Mouse (Mus musculus) myocyte (in vitro differentiated cells): ENCODE data around the gene Ankrd39. TPM values are rescaled to one million over a fixed set of nuclear protein-coding genes. Genes with fewer than 3 reads are reported as not detected.
A peak's percentile ranks its signal among the peaks of the same experiment; 100 is the strongest.

Experiments used
- H3K27me3 ChIP-seq: one replicate; pipeline ENCODE4 v1.6.1; 2011; ENCODE audit not compliant: control insufficient read depth, insufficient read depth, insufficient read length
- H3K36me3 ChIP-seq: one replicate; pipeline ENCODE4 v1.6.1; 2011; ENCODE audit not compliant: control insufficient read depth, insufficient read depth
- H3K4me2 ChIP-seq: one replicate; pipeline ENCODE4 v1.6.1; 2011; ENCODE audit warnings: low read depth, control low read depth
- H3K4me3 ChIP-seq: one replicate; pipeline ENCODE4 v1.5.1; 2011; ENCODE audit warnings: mild to moderate bottlenecking, control low read depth, moderate library complexity
- H3K79me2 ChIP-seq: one replicate; pipeline ENCODE4 v1.6.1; 2011; ENCODE audit not compliant: control insufficient read depth, insufficient read depth
- H3ac ChIP-seq: one replicate; pipeline ENCODE4 v1.6.1; 2011; ENCODE audit not compliant: control insufficient read depth, insufficient read length
- CEBPB ChIP-seq: IDR thresholded peaks from 2 replicates; pipeline ENCODE4 v1.6.1; 2011; ENCODE audit warnings: mild to moderate bottlenecking, moderate library complexity; ENCODE audit not compliant: poor library complexity, insufficient read depth, severe bottlenecking
- E2F4 ChIP-seq: IDR thresholded peaks from one replicate; pipeline ENCODE4 v1.6.1; 2011; ENCODE audit warnings: mild to moderate bottlenecking, control low read depth, moderate library complexity; ENCODE audit not compliant: insufficient read depth
- MAX ChIP-seq: IDR thresholded peaks from one replicate; pipeline ENCODE4 v1.6.1; 2011; ENCODE audit warnings: low read depth, mild to moderate bottlenecking, control low read depth
- MYOD1 ChIP-seq, 3 experiments: IDR thresholded peaks; one replicate each; pipeline ENCODE4 v1.6.1; 2011; ENCODE audit warnings: control low read depth in 2 of 3, low read depth in 2 of 3, mild to moderate bottlenecking in 2 of 3, moderate library complexity in 1 of 3; ENCODE audit not compliant: insufficient read length in 2 of 3, control insufficient read depth in 1 of 3
- MYOG ChIP-seq, 3 experiments: IDR thresholded peaks; one replicate each; pipeline ENCODE4 v1.6.1; 2011; ENCODE audit warnings: control low read depth in 2 of 3, low read depth in 2 of 3, mild to moderate bottlenecking in 2 of 3; ENCODE audit not compliant: insufficient read length in 2 of 3, control insufficient read depth in 1 of 3, insufficient read depth in 1 of 3
- POLR2A ChIP-seq: IDR thresholded peaks from one replicate; pipeline ENCODE4 v1.6.1; 2011; ENCODE audit warnings: low read depth, mild to moderate bottlenecking, control low read depth, moderate library complexity; ENCODE audit not compliant: insufficient read length
- POLR2AphosphoS2 ChIP-seq: IDR thresholded peaks from one replicate; pipeline ENCODE4 v1.6.1; 2011; ENCODE audit warnings: low read depth, control low read depth; ENCODE audit not compliant: insufficient read length
- REST ChIP-seq: IDR thresholded peaks from one replicate; pipeline ENCODE4 v1.6.1; 2011; ENCODE audit warnings: mild to moderate bottlenecking, control low read depth, moderate library complexity; ENCODE audit not compliant: insufficient read depth, insufficient read length
- SRF ChIP-seq: IDR thresholded peaks from one replicate; pipeline ENCODE4 v1.6.1; 2011; ENCODE audit warnings: low read depth; ENCODE audit not compliant: control insufficient read depth, insufficient read length
- TCF12 ChIP-seq: IDR thresholded peaks from one replicate; pipeline ENCODE4 v1.6.1; 2011; ENCODE audit warnings: mild to moderate bottlenecking, control low read depth; ENCODE audit not compliant: poor library complexity, insufficient read depth, severe bottlenecking
- TCF3 ChIP-seq: IDR thresholded peaks from one replicate; pipeline ENCODE4 v1.6.1; 2011; ENCODE audit warnings: low read depth, control low read depth; ENCODE audit not compliant: insufficient read length
- USF1 ChIP-seq: IDR thresholded peaks from one replicate; pipeline ENCODE4 v1.6.1; 2011; ENCODE audit warnings: low read depth, mild to moderate bottlenecking, control low read depth, moderate library complexity
- polyA plus RNA-seq: library from polyadenylated mRNA; unstranded; fragments of >200 nt; fragmentation: generic; extraction: Trizol; gene quantifications from one replicate; pipeline ENCODE4 v1.2.1, GENCODE M21; 2012; ENCODE audit warnings: missing spikeins

Ankrd39 gene
- polyA plus RNA-seq, 1 experiment = 17.9 TPM

GRCm38 (mm10) chr1:36582211-36582610, 35.0 kb upstream of the Ankrd39 start:
- Histone ChIP-seq H3K79me2 (no peaks in the 10 kb centered on the region), H3K4me2 (no peak overlapping the region), H3K36me3 (no peaks in the 10 kb centered on the region), H3K27me3 (no peaks in the 10 kb centered on the region), H3K4me3 (no peak overlapping the region), H3ac (no peak overlapping the region)
- TF ChIP-seq REST = no peak
- TF ChIP-seq MYOG (IDR thresholded peaks at IDR 0.05; ENCODE audit: control insufficient read depth in 1 of 3, insufficient read depth in 1 of 3, insufficient read length in 2 of 3, low read depth in 2 of 3) = peak in 1 of 3 experiments; percentile 33

DNA sequence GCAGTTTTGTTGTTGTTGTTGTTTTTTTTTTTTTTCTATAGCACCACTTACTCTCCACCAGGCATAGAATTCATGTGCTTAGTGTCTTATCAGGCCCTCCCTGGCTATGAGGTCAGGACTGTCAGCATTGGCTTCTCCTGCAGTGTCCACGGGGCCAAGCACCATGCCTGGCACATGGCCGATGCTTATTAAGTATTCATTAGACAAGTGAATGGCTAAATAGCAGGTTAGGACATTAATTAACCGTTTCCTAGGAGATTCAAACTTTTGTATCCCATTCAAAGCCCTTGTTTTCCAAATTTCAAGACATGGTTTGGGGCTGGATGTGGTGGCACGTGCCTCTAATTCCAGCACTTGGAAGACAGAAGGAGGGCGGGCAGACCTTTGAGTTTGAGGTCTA, 34.0 kb upstream of the Ankrd39 start:
- Histone ChIP-seq H3K4me2 (peak overlapping the region; percentile 60), H3K27me3 (no peaks in the 10 kb centered on the region), H3K79me2 (no peaks in the 10 kb centered on the region), H3ac (no peak overlapping the region), H3K4me3 (no peak overlapping the region), H3K36me3 (no peaks in the 10 kb centered on the region)
- TF ChIP-seq POLR2AphosphoS2 = no peak
- TF ChIP-seq MYOD1 (IDR thresholded peaks at IDR 0.05; ENCODE audit: control insufficient read depth in 1 of 3, insufficient read length in 2 of 3, low read depth in 2 of 3) = no peak
- no peak for TF ChIP-seq TCF12
- TF ChIP-seq TCF3 = no peak
- TF ChIP-seq USF1 = no peak
- TF ChIP-seq POLR2A = no peak
- TF ChIP-seq REST = no peak
- TF ChIP-seq SRF = no peak
- no peak for TF ChIP-seq CEBPB
- no peak for TF ChIP-seq MYOG (IDR thresholded peaks at IDR 0.05; ENCODE audit: control insufficient read depth in 1 of 3, insufficient read depth in 1 of 3, insufficient read length in 2 of 3, low read depth in 2 of 3)
- no peak for TF ChIP-seq MAX
- no peak for TF ChIP-seq E2F4

- Histone ChIP-seq H3K79me2 (no peaks in the 10 kb centered on the region), H3K27me3 (no peaks in the 10 kb centered on the region), H3K4me2 (peak overlapping the region; percentile 60), H3K4me3 (no peak overlapping the region), H3ac (no peak overlapping the region), H3K36me3 (no peaks in the 10 kb centered on the region)
- TF ChIP-seq REST (no peak), TCF3 (no peak), MAX (no peak), MYOD1 (IDR thresholded peaks at IDR 0.05; ENCODE audit: control insufficient read depth in 1 of 3, insufficient read length in 2 of 3, low read depth in 2 of 3) (no peak), SRF (no peak), E2F4 (no peak), TCF12 (no peak), MYOG (IDR thresholded peaks at IDR 0.05; ENCODE audit: control insufficient read depth in 1 of 3, insufficient read depth in 1 of 3, insufficient read length in 2 of 3, low read depth in 2 of 3) (peak in 1 of 3 experiments; percentile 53), POLR2A (peak; percentile 48), USF1 (no peak), CEBPB (no peak), POLR2AphosphoS2 (peak; percentile 44)
Observed at GRCm38 (mm10) chr1:36580384-36581207, 33.4 kb upstream of the Ankrd39 start.

DNA sequence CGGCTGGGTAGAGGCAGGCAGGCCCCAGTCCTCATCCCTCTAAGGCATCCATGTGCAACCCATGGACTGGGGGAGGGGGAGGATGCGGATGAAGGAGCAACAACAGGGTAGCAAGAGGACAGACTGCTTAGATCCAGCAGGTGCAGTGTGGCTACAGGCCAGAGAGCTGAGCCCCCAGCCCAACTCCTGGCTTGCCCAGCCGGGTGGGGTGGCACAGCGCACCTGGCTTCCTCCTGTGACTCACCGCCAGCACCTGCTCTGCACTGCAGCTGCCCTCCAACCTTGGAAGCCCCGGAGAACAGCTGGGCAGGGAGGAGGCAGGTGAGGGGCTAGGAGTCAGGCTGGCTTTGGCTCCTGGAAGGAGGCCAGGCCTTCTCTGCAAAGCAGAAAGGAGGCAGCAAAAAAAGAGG, 32.7 kb upstream of the Ankrd39 start:
- H3K27me3 ChIP-seq = no peaks in the 10 kb centered on the region
- H3ac ChIP-seq = no peak overlapping the region
- no peaks in the 10 kb centered on the region for H3K36me3 ChIP-seq
- peak; percentile 97 for TF ChIP-seq TCF3
- peak; percentile 35 to 100 (median 99) for TF ChIP-seq MYOD1 (IDR thresholded peaks at IDR 0.05; ENCODE audit: control insufficient read depth in 1 of 3, insufficient read length in 2 of 3, low read depth in 2 of 3)
- TF ChIP-seq MAX = no peak
- peak; percentile 97 for TF ChIP-seq TCF12
- TF ChIP-seq SRF = peak; percentile 32
- TF ChIP-seq MYOG (IDR thresholded peaks at IDR 0.05; ENCODE audit: control insufficient read depth in 1 of 3, insufficient read depth in 1 of 3, insufficient read length in 2 of 3, low read depth in 2 of 3) = peak; percentile 63 to 100 (median 98)
- TF ChIP-seq POLR2A = no peak
- TF ChIP-seq POLR2AphosphoS2 = no peak
- TF ChIP-seq CEBPB = no peak
- no peak for TF ChIP-seq E2F4
- TF ChIP-seq REST = no peak
- no peak for TF ChIP-seq USF1
- H3K4me3 ChIP-seq = no peak overlapping the region
- H3K79me2 ChIP-seq = no peaks in the 10 kb centered on the region
- peak overlapping the region; percentile 60 for H3K4me2 ChIP-seq
